Mouse (Mus musculus) frontal cortex, postnatal 25 days (tissue): ENCODE data around the gene Tubb1.

Experiments
- DNase-seq, 2 experiments: peaks; one replicate each; pipeline ENCODE4 v3.0.0; 2022; ENCODE audit warnings: low spot score in 2 of 2

Gene Tubb1

GRCm38 (mm10) chr2:174443046-174443445, 7.4 kb upstream of the Tubb1 start:
- DNase-seq, result no peak

- no peak for DNase-seq
Measured at GRCm38 (mm10) chr2:174444359-174444758, 6.1 kb upstream of the Tubb1 start.

GRCm38 (mm10) chr2:174445018-174445417, 5.5 kb upstream of the Tubb1 start:
- no peak for DNase-seq

- no peak for DNase-seq
Measured at GRCm38 (mm10) chr2:174446492-174446891, 4.0 kb upstream of the Tubb1 start.

- DNase-seq, result no peak
Measured at GRCm38 (mm10) chr2:174446905-174447304, 3.6 kb upstream of the Tubb1 start.

GRCm38 (mm10) chr2:174448405-174448804, 2.1 kb upstream of the Tubb1 start:
- DNase-seq, result no peak

GRCm38 (mm10) chr2:174453681-174454080, 3.2 kb downstream of the Tubb1 start:
- DNase-seq, result no peak

GRCm38 (mm10) chr2:174459365-174459764, 8.9 kb downstream of the Tubb1 start:
- DNase-seq, result no peak

GRCm38 (mm10) chr2:174463370-174463769, 12.9 kb downstream of the Tubb1 start:
- peak in 1 of 2 experiments; percentile 10 for DNase-seq

- peak; percentile 87 to 95 for DNase-seq
Measured at GRCm38 (mm10) chr2:174463789-174464523, 13.5 kb downstream of the Tubb1 start, which contains the start of gene Atp5e. Gene Atp5e, minus strand, starts transcription at chr2:174464105.

- no peak for DNase-seq
Measured at GRCm38 (mm10) chr2:174470333-174470732, 19.8 kb downstream of the Tubb1 start.

GRCm38 (mm10) chr2:174470786-174471405, 20.4 kb downstream of the Tubb1 start:
- DNase-seq, result no peak

GRCm38 (mm10) chr2:174472407-174472806, 21.9 kb downstream of the Tubb1 start:
- DNase-seq, result no peak

- peak; percentile 99 for DNase-seq
Measured at GRCm38 (mm10) chr2:174472818-174473549, 22.5 kb downstream of the Tubb1 start, which contains the start of gene Prelid3b. Gene Prelid3b, minus strand, starts transcription at chr2:174473081.

GRCm38 (mm10) chr2:174473550-174473927, 23.0 kb downstream of the Tubb1 start:
- no peak for DNase-seq

- no peak for DNase-seq
Measured at GRCm38 (mm10) chr2:174477543-174478319, 27.2 kb downstream of the Tubb1 start.

GRCm38 (mm10) chr2:174478746-174479145, 28.3 kb downstream of the Tubb1 start:
- DNase-seq, result no peak

- DNase-seq, result no peak
Measured at GRCm38 (mm10) chr2:174487005-174487404, 36.5 kb downstream of the Tubb1 start.

GRCm38 (mm10) chr2:174492858-174493257, 42.4 kb downstream of the Tubb1 start:
- DNase-seq, result no peak

GRCm38 (mm10) chr2:174500814-174501503, 50.5 kb downstream of the Tubb1 start:
- no peak for DNase-seq

GRCm38 (mm10) chr2:174501517-174501916, 51.0 kb downstream of the Tubb1 start:
- DNase-seq, result no peak
